In genomic region chr11:95569908-95570307, GRCm38 (mm10) we compare ENCODE assay signal across 22 mouse cellular contexts. TPM values are rescaled to one million over a fixed set of nuclear protein-coding genes. Genes with fewer than 3 reads are reported as not detected.
"Had no signal": no experiment of that assay in that cellular context is flagged by ENCODE, and none has a peak within 500 bp of the region (broad histone marks: within the 10 kb centered on the region; RNA-seq: fewer than 3 reads in every experiment).

No protein-coding gene starts in this region.

- H3K36me3 ChIP-seq: lung, embryonic 15.5 days; midbrain, embryonic 13.5 days; midbrain, embryonic 15.5 days had no signal

- DNase-seq: lung, adult 2 months; lung, postnatal 14 days; lung, postnatal 36 days; retina, postnatal 1 day; right cerebral cortex, adult 18-20 months; right cerebral cortex, postnatal 25 days; right cerebral cortex, postnatal 4 days; spleen, adult 18-20 months; thymus, adult 18-20 months; thymus, postnatal 14 days; thymus, postnatal 36 days had no signal

- H3K9ac ChIP-seq: lung, embryonic 15.5 days; midbrain, embryonic 13.5 days; midbrain, embryonic 15.5 days; neural tube, embryonic 12.5 days had no signal

- H3K9me3 ChIP-seq: lung, embryonic 15.5 days; midbrain, embryonic 13.5 days; midbrain, embryonic 15.5 days; neural tube, embryonic 12.5 days had no signal

- H3K27me3 ChIP-seq: midbrain, embryonic 13.5 days; midbrain, embryonic 15.5 days had no signal

- H3K27ac ChIP-seq: lung, embryonic 15.5 days; macrophage; midbrain, embryonic 13.5 days; midbrain, embryonic 15.5 days; neural tube, embryonic 12.5 days had no signal

- H3K4me3 ChIP-seq: lung, embryonic 15.5 days; megakaryocyte, embryonic 14.5 days; midbrain, embryonic 13.5 days; midbrain, embryonic 15.5 days; neural tube, embryonic 12.5 days had no signal

- ATAC-seq: lung, postnatal 0 days; midbrain, embryonic 15.5 days had no signal

- H3K4me2 ChIP-seq: lung, embryonic 15.5 days; midbrain, embryonic 11.5 days; midbrain, embryonic 13.5 days; midbrain, embryonic 15.5 days; neural tube, embryonic 12.5 days had no signal

RNA-seq across cellular contexts. Expression of gene Ngfr, which starts 17.6 kb away (rescaled TPM):
- total RNA-seq: megakaryocyte progenitor cell, adult 5-6 weeks had no signal

RNA-seq across cellular contexts. Expression of gene Nxph3, which starts 55.5 kb away (rescaled TPM):
- total RNA-seq: megakaryocyte progenitor cell, adult 5-6 weeks; monocyte, adult 5-6 weeks had no signal
- polyA plus RNA-seq: macrophage; thymus, postnatal 0 days had no signal
